Mouse (Mus musculus) monocyte, adult 59 days (primary cell): ENCODE measurements around the gene Slc25a40. TPM values are rescaled to one million over a fixed set of nuclear protein-coding genes. Genes with fewer than 3 reads are reported as not detected.

Experiments used
- total RNA-seq, 2 experiments: library from RNA; stranded (reverse); gene quantifications; one replicate each; pipeline ENCODE4 v1.2.4; 2023

Slc25a40 gene
- 1 to 10 TPM; 7.4 to 7.9 TPM for total RNA-seq

DNA sequence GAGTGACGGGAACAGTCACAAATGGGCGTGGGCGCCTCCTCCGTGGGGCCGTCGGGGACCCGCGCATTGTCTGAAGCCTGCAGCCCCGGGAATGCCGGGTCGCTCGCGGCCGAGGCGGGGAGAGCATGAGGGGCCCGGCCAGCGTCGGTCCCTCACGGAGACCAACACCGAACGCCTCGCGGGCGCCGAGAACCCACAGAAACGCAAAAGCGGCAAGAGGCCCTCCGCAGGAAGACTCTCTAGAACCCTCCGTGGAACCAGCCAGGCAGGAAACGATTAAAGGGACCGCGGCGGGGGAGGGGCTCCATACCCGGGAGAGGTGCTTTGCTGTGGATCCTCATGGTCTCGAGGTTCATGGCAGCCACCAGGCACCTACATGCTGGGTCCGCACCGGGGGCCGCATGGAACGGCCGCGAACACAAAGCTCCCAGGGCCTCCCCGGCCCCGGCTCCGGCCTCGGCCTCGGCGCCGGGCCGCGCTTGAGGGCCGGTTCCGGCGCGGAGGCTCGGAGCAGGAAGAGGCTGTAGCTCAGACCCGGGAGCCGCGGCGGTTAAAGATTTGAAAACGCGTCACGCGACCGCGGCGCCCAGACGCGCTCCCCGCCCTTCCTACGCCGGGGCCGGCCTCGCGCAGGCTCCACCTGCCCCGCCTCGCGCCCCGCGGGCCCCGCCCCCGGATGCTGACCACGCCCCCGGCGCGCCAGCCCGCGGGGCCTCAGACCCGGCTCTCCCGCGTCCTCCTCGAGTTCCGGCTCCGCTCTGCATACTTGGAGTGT is at the start of gene Slc25a40, which contains the start of gene Dbf4:
Gene Slc25a40, plus strand, starts transcription at position 694 of the 775 bp plus-strand sequence.
Gene Dbf4, minus strand, starts transcription at position 560 of the 775 bp plus-strand sequence.

Other genes with a start within 250 kb of the Slc25a40 start
- 1 to 10 TPM; 5.6 to 7.4 TPM for gene Adam22, start 54.7 kb upstream of the Slc25a40 start, total RNA-seq
- gene Dbf4, start 134 bp upstream of the Slc25a40 start, total RNA-seq: 10 to 100 TPM; 25.2 to 26.2 TPM
- gene Rundc3b, start 200.1 kb downstream of the Slc25a40 start, total RNA-seq: under 1 TPM; 0.36 to 0.66 TPM
- gene Abcb1a, start 237.2 kb downstream of the Slc25a40 start, total RNA-seq: 1 to 10 TPM; 1.4 to 3.7 TPM